Mouse (Mus musculus): ENCODE measurements around the gene Snx15.

DNA sequence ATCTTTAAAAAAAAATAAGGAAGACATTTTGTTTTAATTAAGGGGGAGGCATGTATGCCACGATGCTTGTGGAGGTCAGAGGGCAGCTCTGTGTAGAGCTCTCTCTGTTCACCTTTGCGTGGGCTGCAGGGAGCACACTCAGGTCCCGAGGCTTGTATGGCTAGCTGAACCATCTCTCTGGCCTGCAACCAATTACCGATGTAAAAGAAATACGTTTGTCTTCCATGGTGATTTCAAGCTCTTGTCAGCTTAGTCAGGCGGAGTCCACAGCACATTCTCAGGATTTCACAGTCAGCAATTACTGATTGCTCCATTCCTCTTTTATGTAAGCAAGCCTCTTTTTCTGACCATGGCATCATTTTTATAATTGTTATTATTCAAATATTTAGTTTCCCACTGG lies 26.9 kb downstream of the Snx15 start:
- TF ChIP-seq CTCF (IDR thresholded peaks at IDR 0.05; ENCODE audit: control insufficient read depth, insufficient read depth, insufficient read length): no peak
- TF ChIP-seq MYOG (IDR thresholded peaks at IDR 0.05; ENCODE audit: control insufficient read depth, extremely low read depth, insufficient read length): no peak
- TF ChIP-seq MAX (IDR thresholded peaks at IDR 0.05): no peak
- no peak for TF ChIP-seq USF1 (IDR thresholded peaks at IDR 0.05; ENCODE audit: low read depth)
- TF ChIP-seq CEBPB (IDR thresholded peaks at IDR 0.05; ENCODE audit: low read depth): no peak
- TF ChIP-seq MYOD1 (IDR thresholded peaks at IDR 0.05; ENCODE audit: control insufficient read depth, insufficient read length, low read depth): no peak
- TF ChIP-seq FOSL1 (IDR thresholded peaks at IDR 0.05; ENCODE audit: insufficient read depth, low read length, poor library complexity, severe bottlenecking): no peak
